Mouse (Mus musculus) bone marrow, adult 2 months (tissue): ENCODE results near the gene Bud31.

ENCODE experiments used
- CTCF ChIP-seq: fragments of 200-500 bp; IDR thresholded peaks from 2 replicates; pipeline ENCODE4 v1.5.1; 2011; ENCODE audit warnings: low read length, control low read depth; ENCODE audit not compliant: control insufficient read depth, insufficient read depth
- POLR2A ChIP-seq: fragments of 200-500 bp; IDR thresholded peaks from 2 replicates; pipeline ENCODE4 v1.6.1; 2011; ENCODE audit warnings: low read depth, mild to moderate bottlenecking, control low read depth, low read length, borderline replicate concordance; ENCODE audit not compliant: control insufficient read depth

DNA sequence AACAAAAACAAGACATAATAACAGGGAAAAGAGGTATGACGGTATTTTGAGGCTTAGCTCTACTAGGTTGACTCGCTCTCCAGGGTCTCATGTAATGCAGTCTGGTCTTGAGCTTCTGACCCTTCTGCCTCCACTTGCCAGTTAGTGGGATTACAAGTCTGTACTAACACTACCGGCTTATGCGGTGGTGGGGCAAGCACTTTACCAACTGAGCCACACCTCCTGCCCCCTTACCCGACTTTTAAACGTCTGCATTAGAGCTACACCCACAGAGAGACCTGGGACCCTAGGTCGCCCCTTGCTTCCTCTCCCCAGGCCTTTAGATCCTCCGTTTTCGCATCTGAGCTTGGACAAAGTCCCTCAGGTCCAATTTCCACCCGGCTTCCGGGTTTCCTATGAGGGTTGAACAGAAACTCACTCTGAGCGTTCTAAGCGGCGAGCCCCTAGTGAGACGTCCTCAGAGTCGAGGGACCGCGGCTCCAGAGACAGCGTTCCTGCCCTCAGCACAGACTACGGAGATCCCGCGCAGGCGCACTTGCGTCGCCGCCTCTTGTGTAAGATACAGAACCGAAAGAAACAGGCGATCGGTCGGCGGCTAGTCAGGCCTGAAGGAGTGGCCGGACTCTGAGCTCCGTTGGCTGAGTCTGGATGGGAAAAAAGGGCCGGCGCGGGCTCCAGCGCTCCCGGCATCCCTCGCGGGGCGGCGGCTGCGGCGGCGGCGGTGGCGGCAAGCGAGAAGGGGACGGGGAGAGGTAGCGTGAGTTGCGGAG, 26.6 kb downstream of the Bud31 start, which contains the start of the genes Ptcd1 and Cpsf4:
- TF ChIP-seq POLR2A = peak; percentile 67; the same call in 1 of the 2 replicates
- no peak for TF ChIP-seq CTCF
